Mouse (Mus musculus) midbrain, embryonic 11.5 days (tissue): ENCODE results near the gene Zfp991. TPM values are rescaled to one million over a fixed set of nuclear protein-coding genes. Genes with fewer than 3 reads are reported as not detected.
"Not testable (repeated sequence)": the region's sequence is repeated elsewhere in the genome, so short reads cannot be mapped to it uniquely, and the experiment has no call there.

ENCODE experiments used
- ATAC-seq: fragments of 200-750 bp; cut with Nextera tagmentation; 2 replicates; pipeline ENCODE4 v1.8.0; 2017; ENCODE audit warnings: moderate TSS enrichment, moderate library complexity; ENCODE audit not compliant: low FRiP score
- DNase-seq: peaks from one replicate; pipeline ENCODE4 v3.0.0; 2015; ENCODE audit warnings: low spot score; ENCODE audit errors: missing footprints
- H3K27ac ChIP-seq: fragments of 300-500 bp; sonication (generic); 2 replicates; pipeline ENCODE4 v1.5.1; 2014; ENCODE audit warnings: low read depth, low read length
- H3K27me3 ChIP-seq: fragments of 300-500 bp; sonication (generic); 2 replicates; pipeline ENCODE4 v1.6.1; 2014; ENCODE audit warnings: mild to moderate bottlenecking, low read length, moderate library complexity, mixed read lengths; ENCODE audit not compliant: control insufficient read depth, insufficient read depth
- H3K36me3 ChIP-seq: fragments of 300-500 bp; sonication (generic); 2 replicates; pipeline ENCODE4 v1.6.1; 2014; ENCODE audit warnings: mild to moderate bottlenecking, low read length, moderate library complexity, mixed read lengths; ENCODE audit not compliant: control insufficient read depth, insufficient read depth
- H3K4me1 ChIP-seq: fragments of 300-500 bp; sonication (generic); 2 replicates; pipeline ENCODE4 v1.6.1; 2014; ENCODE audit warnings: low read length; ENCODE audit not compliant: control insufficient read depth, insufficient read depth
- H3K4me2 ChIP-seq: fragments of 300-500 bp; sonication (generic); 2 replicates; pipeline ENCODE4 v1.6.1; 2014; ENCODE audit warnings: mild to moderate bottlenecking, moderate library complexity
- H3K4me3 ChIP-seq: fragments of 300-500 bp; sonication (generic); 2 replicates; pipeline ENCODE4 v1.5.1; 2014; ENCODE audit warnings: low read depth, low read length
- H3K9ac ChIP-seq: fragments of 300-500 bp; sonication (generic); 2 replicates; pipeline ENCODE4 v1.6.1; 2014; ENCODE audit warnings: low read length
- H3K9me3 ChIP-seq: fragments of 300-500 bp; sonication (generic); 2 replicates; pipeline ENCODE4 v1.6.1; 2016; ENCODE audit warnings: low read length; ENCODE audit not compliant: control insufficient read depth
- WGBS: fragments of 180-500 bp; shearing (Covaris S2); extraction: QIAGEN DNeasy Blood & Tissue Kit; methylation state at CpG from one replicate; pipeline ENCODE4 v1.1.7; 2014; 5-methylcytosine and 5-hydroxymethylcytosine counted together
- polyA plus RNA-seq: library from polyadenylated mRNA; unstranded; fragments of >200 nt; fragmentation: Nextera tagmentation; extraction: Ambion mirVana; gene quantifications from 2 replicates; pipeline ENCODE4 v1.2.1, GENCODE M21; 2014

The Zfp991 gene
- 7.9 and 8.7 TPM in 2 replicates for polyA plus RNA-seq

- not testable (repeated sequence) for H3K9ac ChIP-seq, H3K9me3 ChIP-seq, H3K27me3 ChIP-seq, H3K4me1 ChIP-seq, H3K4me2 ChIP-seq, H3K27ac ChIP-seq, H3K36me3 ChIP-seq, ATAC-seq, DNase-seq, H3K4me3 ChIP-seq
- 46% methylated on average over 2 of the region's 15 CpGs for WGBS
Observed at GRCm38 (mm10) chr4:147131837-147132459, at the start of gene Zfp991. Gene Zfp991, plus strand, starts transcription at chr4:147132038.

- 57% methylated on average over 2 of the region's 2 CpGs for WGBS
- not testable (repeated sequence) for H3K27ac ChIP-seq, ATAC-seq, H3K4me3 ChIP-seq, H3K4me1 ChIP-seq, DNase-seq, H3K27me3 ChIP-seq, H3K4me2 ChIP-seq, H3K9me3 ChIP-seq, H3K9ac ChIP-seq, H3K36me3 ChIP-seq
Observed at GRCm38 (mm10) chr4:147095641-147096040, 36.2 kb upstream of the Zfp991 start.

GRCm38 (mm10) chr4:147101666-147102626 is 29.9 kb upstream of the Zfp991 start:
- peak overlapping the region; percentile 41 for H3K4me3 ChIP-seq
- H3K4me2 ChIP-seq, result peak overlapping the region; percentile 57
- ATAC-seq (peak; percentile 98), DNase-seq (peak; percentile 95)
- H3K9me3 ChIP-seq, H3K36me3 ChIP-seq, H3K27me3 ChIP-seq, H3K4me1 ChIP-seq, H3K27ac ChIP-seq: not testable (repeated sequence)
- WGBS, result 1% methylated on average over 58 of the region's 109 CpGs
- peak overlapping the region; percentile 49 for H3K9ac ChIP-seq

DNA sequence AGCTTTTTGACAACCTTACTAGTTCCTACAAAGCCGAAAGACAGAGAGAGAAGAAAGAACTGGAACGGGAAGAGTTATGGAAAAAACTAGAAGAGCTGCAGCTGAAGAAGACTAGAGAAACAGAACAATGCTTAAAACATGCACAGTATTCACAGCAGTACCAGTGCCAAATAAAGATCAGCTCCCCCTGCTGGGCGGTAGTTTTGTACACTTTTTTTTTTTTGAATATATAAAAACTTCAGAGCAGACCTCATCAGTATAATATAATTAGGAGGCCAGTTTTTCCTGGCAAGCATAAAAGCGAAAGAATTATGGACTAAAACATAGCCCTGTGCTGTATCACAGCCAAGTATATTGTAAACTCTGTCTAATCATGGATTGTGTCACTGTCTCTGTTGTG is 28.0 kb upstream of the Zfp991 start:
- not testable (repeated sequence) for H3K4me2 ChIP-seq, H3K4me1 ChIP-seq, H3K9me3 ChIP-seq, H3K36me3 ChIP-seq, H3K4me3 ChIP-seq, H3K27ac ChIP-seq, H3K9ac ChIP-seq, H3K27me3 ChIP-seq, ATAC-seq
- 61% methylated on average over 4 of the region's 4 CpGs for WGBS
- DNase-seq, result peak; percentile 56

DNA sequence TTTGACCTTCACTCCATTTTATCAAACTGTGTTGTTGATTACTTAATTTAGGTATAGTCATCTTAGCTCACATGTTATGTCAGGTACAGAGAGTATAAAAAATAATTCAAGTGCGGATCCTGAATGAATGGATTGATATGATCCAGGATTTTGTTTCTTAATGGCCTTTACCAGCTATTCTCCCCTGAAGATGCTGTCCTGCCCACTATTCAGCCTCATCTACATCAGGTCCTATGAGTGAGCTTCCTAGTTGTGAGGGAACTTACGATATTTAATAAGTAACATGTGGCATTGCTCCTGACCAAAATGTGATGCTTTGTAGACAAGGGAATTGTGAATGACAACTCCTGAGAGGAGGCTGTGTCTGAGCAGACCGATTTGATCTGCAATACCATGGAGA is 14.0 kb upstream of the Zfp991 start:
- DNase-seq, H3K9ac ChIP-seq, ATAC-seq, H3K4me2 ChIP-seq, H3K4me3 ChIP-seq, H3K9me3 ChIP-seq, H3K27ac ChIP-seq, H3K4me1 ChIP-seq, H3K27me3 ChIP-seq, H3K36me3 ChIP-seq: not testable (repeated sequence)
- 67% methylated on average over 2 of the region's 3 CpGs for WGBS

- not testable (repeated sequence) for DNase-seq, ATAC-seq, H3K9me3 ChIP-seq, H3K9ac ChIP-seq, H3K27ac ChIP-seq, H3K27me3 ChIP-seq, H3K4me3 ChIP-seq, H3K36me3 ChIP-seq, H3K4me1 ChIP-seq, H3K4me2 ChIP-seq
- WGBS, result 79% methylated on average over 1 of the region's 1 CpGs
Observed at GRCm38 (mm10) chr4:147122286-147122685, 9.6 kb upstream of the Zfp991 start.

DNA sequence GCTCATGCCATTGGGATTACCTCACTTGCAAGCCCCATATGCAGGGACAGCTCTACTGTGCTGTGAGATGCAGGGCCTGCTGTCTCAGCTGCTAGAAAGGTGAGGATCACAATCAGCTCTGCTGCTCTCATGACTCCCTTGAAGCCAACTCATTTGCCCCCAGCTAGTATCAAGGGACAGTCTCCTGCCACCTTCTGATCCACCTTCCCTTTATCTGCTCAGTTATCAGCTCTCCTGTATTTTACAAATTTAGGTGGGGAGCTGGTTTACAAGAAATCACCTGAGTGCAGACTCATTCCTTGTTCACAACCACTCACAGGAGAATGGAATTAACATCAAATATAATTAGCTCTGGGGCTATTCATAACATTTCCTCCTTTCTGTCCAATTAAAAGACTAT is 8.0 kb upstream of the Zfp991 start:
- not testable (repeated sequence) for H3K4me2 ChIP-seq, ATAC-seq, DNase-seq

DNA sequence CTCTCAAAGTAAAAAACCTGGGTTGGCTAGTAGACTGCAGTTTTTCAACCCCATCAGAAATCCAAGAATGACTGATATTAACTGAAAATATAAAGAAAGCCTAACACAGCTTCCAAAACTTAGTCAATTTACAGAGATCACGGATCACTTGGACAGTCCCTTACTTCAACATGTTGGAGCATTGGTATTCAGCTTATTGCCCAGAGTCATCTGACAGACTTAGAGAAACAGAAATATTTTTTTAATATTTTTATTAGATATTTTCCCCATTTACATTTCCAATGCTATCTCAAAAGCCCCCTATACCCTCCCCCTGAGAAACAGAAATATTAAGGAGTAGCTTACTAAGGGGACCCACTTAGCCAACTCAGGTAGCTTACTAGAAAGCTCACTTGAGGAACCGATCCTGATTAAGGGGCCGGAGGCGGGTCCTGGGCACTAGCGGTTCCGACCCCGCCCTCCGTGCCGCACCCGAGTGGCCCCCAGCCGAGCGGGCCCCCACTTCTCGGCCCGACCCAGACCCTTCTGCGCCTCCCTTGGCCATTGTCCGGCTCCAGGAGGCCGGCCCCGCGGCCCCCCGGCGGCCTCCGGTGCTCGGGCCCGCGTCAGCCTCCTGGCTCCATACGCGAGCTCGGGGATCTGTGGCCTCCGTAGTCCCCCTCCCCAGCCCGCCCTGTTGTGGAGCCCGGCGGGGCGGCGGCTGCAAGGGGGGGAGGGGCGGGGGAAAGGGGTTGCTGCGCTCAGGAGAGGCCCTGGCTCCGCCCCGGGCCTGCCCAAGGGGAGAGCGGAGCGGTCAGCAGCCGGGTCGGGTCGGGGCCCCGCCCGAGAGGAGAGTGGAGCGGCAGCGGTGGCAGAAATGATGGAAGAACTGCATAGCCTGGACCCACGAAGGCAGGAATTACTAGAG is 7.2 kb upstream of the Zfp991 start:
- Histone ChIP-seq H3K4me3 (peak overlapping the region; percentile 49), H3K4me2 (peak overlapping the region; percentile 62), H3K9ac (peak overlapping the region; percentile 81)
- H3K36me3 ChIP-seq, H3K4me1 ChIP-seq, H3K27me3 ChIP-seq, H3K9me3 ChIP-seq, H3K27ac ChIP-seq: not testable (repeated sequence)
- WGBS, result 11% methylated on average over 42 of the region's 48 CpGs
- ATAC-seq, result peak; percentile 100
- DNase-seq, result peak; percentile 99

More for the DNA sequence above, 8.0 kb upstream of the Zfp991 start:
- H3K9ac ChIP-seq, H3K4me3 ChIP-seq, H3K36me3 ChIP-seq, H3K27me3 ChIP-seq, H3K9me3 ChIP-seq, H3K27ac ChIP-seq, H3K4me1 ChIP-seq: not testable (repeated sequence)
